21 mouse cellular contexts compared by ENCODE assay signal in genomic region chr12:81321021-81321420, GRCm38 (mm10). TPM values are rescaled to one million over a fixed set of nuclear protein-coding genes. Genes with fewer than 3 reads are reported as not detected.
A peak's percentile ranks its signal among the peaks of the same experiment; 100 is the strongest.
DNase-seq lines count a peak whose midpoint lies in the region; ATAC-seq and TF ChIP-seq lines count a peak whose summit lies in the region.
"Had no signal": no experiment of that assay in that cellular context is flagged by ENCODE, and none has a peak within 500 bp of the region (broad histone marks: within the 10 kb centered on the region; RNA-seq: fewer than 3 reads in every experiment).

No protein-coding gene starts in this region.

- H3K36me3 ChIP-seq in forebrain, postnatal 0 days (ENCODE audit: insufficient read depth): no peaks in the 10 kb centered on the region
- no peaks in the 10 kb centered on the region for H3K36me3 ChIP-seq in forebrain, embryonic 16.5 days (ENCODE audit: control insufficient read depth, insufficient read depth)
- no peaks in the 10 kb centered on the region for H3K36me3 ChIP-seq in kidney, adult 2 months (ENCODE audit: control insufficient read depth, insufficient read depth, low read length)
- H3K36me3 ChIP-seq: embryonic facial prominence, embryonic 13.5 days; forebrain, embryonic 12.5 days had no signal

- H3K4me3 ChIP-seq in forebrain, postnatal 0 days (ENCODE audit: low read depth, low read length): no peak overlapping the region
- no peak overlapping the region for H3K4me3 ChIP-seq in forebrain, embryonic 16.5 days (replicated peaks; ENCODE audit: low read length)
- H3K4me3 ChIP-seq in kidney, adult 2 months (ENCODE audit: insufficient read depth, low read depth, low read length): no peak overlapping the region
- H3K4me3 ChIP-seq: embryonic facial prominence, embryonic 13.5 days; forebrain, embryonic 12.5 days; myocyte had no signal

- no peaks in the 10 kb centered on the region for H3K4me1 ChIP-seq in forebrain, postnatal 0 days (ENCODE audit: insufficient read depth)
- peaks cover 3% of the 10 kb centered on the region; the same call in 1 of the 2 replicates for H3K4me1 ChIP-seq in forebrain, embryonic 16.5 days (replicated peaks; ENCODE audit: control insufficient read depth, insufficient read depth, low read length)
- H3K4me1 ChIP-seq in kidney, adult 2 months (ENCODE audit: control insufficient read depth, insufficient read depth, low read length): no peaks in the 10 kb centered on the region

- ATAC-seq in forebrain, postnatal 0 days: peak; percentile 36; the same call in 1 of the 2 replicates
- no peak for ATAC-seq in forebrain, embryonic 16.5 days
- ATAC-seq: intestine, postnatal 0 days had no signal

- peak; percentile 4 for DNase-seq in forebrain, postnatal 0 days
- peak; percentile 10 for DNase-seq in kidney, postnatal 10 days
- DNase-seq in kidney, adult 2 months: no peak
- peak; percentile 14 for DNase-seq in thymus, postnatal 4 days
- no peak for DNase-seq in thymus, postnatal 36 days
- no peak for DNase-seq in cerebellum, adult 9-11 months
- no peak for DNase-seq in frontal cortex, postnatal 36 days (ENCODE audit: low spot score in 2 of 2)
- DNase-seq: adrenal gland, postnatal 10 days; cerebellum, adult 9-10 months; gastrocnemius, postnatal 10 days; kidney, postnatal 36 days; layer of hippocampus, postnatal 36 days; lung, postnatal 4 days; right cerebral cortex, postnatal 4 days; thymus, adult 2 months had no signal

- TF ChIP-seq POLR2A in kidney, adult 2 months (IDR thresholded peaks at IDR 0.05; ENCODE audit: low read depth, low read length): no peak

- no peak overlapping the region for H3K9ac ChIP-seq in forebrain, postnatal 0 days
- no peak overlapping the region for H3K9ac ChIP-seq in forebrain, embryonic 16.5 days (replicated peaks; ENCODE audit: low read depth, low read length)
- H3K9ac ChIP-seq: embryonic facial prominence, embryonic 13.5 days; forebrain, embryonic 12.5 days; liver, embryonic 14.5 days had no signal

- no peak overlapping the region for H3K27ac ChIP-seq in forebrain, postnatal 0 days (ENCODE audit: low read depth, low read length)
- no peak overlapping the region; the same call in 1 of the 2 replicates for H3K27ac ChIP-seq in forebrain, embryonic 16.5 days (ENCODE audit: low read length)
- H3K27ac ChIP-seq in kidney, adult 2 months (ENCODE audit: insufficient read depth, low read depth, low read length): no peak overlapping the region
- H3K27ac ChIP-seq: embryonic facial prominence, embryonic 13.5 days; forebrain, embryonic 12.5 days; liver, embryonic 14.5 days had no signal

- no peak overlapping the region for H3K4me2 ChIP-seq in forebrain, postnatal 0 days (ENCODE audit: low read depth)
- no peak overlapping the region for H3K4me2 ChIP-seq in forebrain, embryonic 16.5 days (ENCODE audit: low read length)
- H3K4me2 ChIP-seq: embryonic facial prominence, embryonic 13.5 days; forebrain, embryonic 12.5 days had no signal

- no peaks in the 10 kb centered on the region for H3K27me3 ChIP-seq in forebrain, postnatal 0 days (ENCODE audit: insufficient read depth, low read length)
- H3K27me3 ChIP-seq in forebrain, embryonic 16.5 days (replicated peaks; ENCODE audit: control insufficient read depth, insufficient read depth, low read length): no peaks in the 10 kb centered on the region
- no peaks in the 10 kb centered on the region for H3K27me3 ChIP-seq in kidney, adult 2 months (replicated peaks; ENCODE audit: control insufficient read depth, insufficient read depth, low read length)
- H3K27me3 ChIP-seq: embryonic facial prominence, embryonic 13.5 days; forebrain, embryonic 12.5 days had no signal

- H3K9me3 ChIP-seq in forebrain, postnatal 0 days (ENCODE audit: low read length): no peaks in the 10 kb centered on the region
- H3K9me3 ChIP-seq in forebrain, embryonic 16.5 days (ENCODE audit: control insufficient read depth, low read length): no peaks in the 10 kb centered on the region
- H3K9me3 ChIP-seq: embryonic facial prominence, embryonic 13.5 days; forebrain, embryonic 12.5 days had no signal

- 59% methylated on average over 1 of the region's 1 CpGs for WGBS in forebrain, postnatal 0 days
- 78% methylated on average over 1 of the region's 1 CpGs for WGBS in forebrain, embryonic 16.5 days
- WGBS in kidney, adult 2 months: 91% methylated on average over 1 of the region's 1 CpGs

- TF ChIP-seq CTCF in forebrain, postnatal 0 days (IDR thresholded peaks at IDR 0.05; ENCODE audit: low read depth): no peak
- TF ChIP-seq CTCF in kidney, adult 2 months (conservative IDR thresholded peaks at IDR 0.05; ENCODE audit: insufficient read depth, insufficient read length, low read depth, low read length): no peak

RNA-seq across cellular contexts. Expression of gene Slc8a3, which starts 12.0 kb away (rescaled TPM):
- 27.9 and 38.7 TPM in 2 replicates for total RNA-seq in forebrain, postnatal 0 days (2014; rRNA removed)
- polyA plus RNA-seq in forebrain, postnatal 0 days (2015; fragmentation: Nextera tagmentation; extraction: Ambion mirVana): 5.7 and 10.5 TPM in 2 replicates
- polyA plus RNA-seq in forebrain, embryonic 16.5 days (2015; fragmentation: Nextera tagmentation; extraction: Ambion mirVana): 4.7 and 7.0 TPM in 2 replicates
- polyA plus RNA-seq in kidney, adult 2 months (2012; rRNA removed): 0.08 and 0.17 TPM in 2 replicates

RNA-seq across cellular contexts. Expression of gene Gm4787, which starts 58.2 kb away (rescaled TPM):
- 0.69 and 1.9 TPM in 2 replicates for total RNA-seq in forebrain, postnatal 0 days (2014; rRNA removed)
- polyA plus RNA-seq in forebrain, postnatal 0 days (2015; fragmentation: Nextera tagmentation; extraction: Ambion mirVana): 0.06 TPM in 1 of 2 replicates, not detected in the other
- polyA plus RNA-seq in forebrain, embryonic 16.5 days (2015; fragmentation: Nextera tagmentation; extraction: Ambion mirVana): 0.20 and 0.25 TPM in 2 replicates
- polyA plus RNA-seq in kidney, adult 2 months (2012; rRNA removed): 0.31 and 0.35 TPM in 2 replicates

Comparison
In these comparisons a context has a peak if more than half of its experiments do, and no peak if none do; other contexts are left out.
1. DNase-seq: peak in forebrain, postnatal 0 days (single experiment), kidney, postnatal 10 days (single experiment) and thymus, postnatal 4 days (single experiment); none in kidney, adult 2 months (single experiment), thymus, postnatal 36 days (0 of 2), cerebellum, adult 9-11 months (single experiment) and frontal cortex, postnatal 36 days (0 of 2).